15 mouse cellular contexts compared by ENCODE assay signal in the genomic region with DNA sequence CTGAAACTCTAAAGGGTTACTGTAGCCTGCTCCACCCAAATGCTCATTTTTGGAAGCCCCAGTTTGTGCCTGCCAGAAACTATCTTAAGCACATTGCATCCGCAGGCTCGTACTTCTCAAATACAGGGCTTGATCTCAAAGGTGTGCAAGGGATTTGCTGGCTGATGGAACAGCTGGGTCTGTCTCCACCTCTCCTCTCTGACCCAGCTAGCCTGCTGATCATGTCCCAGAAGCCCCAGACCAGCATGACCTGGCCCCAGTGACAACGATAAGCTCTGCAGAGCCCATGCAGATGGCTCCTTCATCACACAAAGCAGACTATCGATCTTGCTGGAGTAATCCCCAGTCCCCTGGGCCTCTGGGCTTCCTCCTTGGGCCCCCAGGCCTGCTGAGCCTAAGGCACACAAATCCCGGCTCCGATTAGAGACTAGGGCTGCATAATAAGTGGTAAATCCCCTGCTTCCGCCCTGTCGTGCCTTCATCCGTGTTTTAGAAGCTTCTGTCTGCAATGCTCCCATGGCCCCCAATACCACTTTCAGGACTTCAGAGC.
DNase-seq lines count a peak whose midpoint lies in the region; ATAC-seq lines count a peak whose summit lies in the region.
"Had no signal": no experiment of that assay in that cellular context is flagged by ENCODE, and none has a peak within 500 bp of the region (broad histone marks: within the 10 kb centered on the region; RNA-seq: fewer than 3 reads in every experiment).

No protein-coding gene starts in this region.

- no peak overlapping the region for H3K4me3 ChIP-seq in neural tube, embryonic 11.5 days (ENCODE audit: low read depth, low read length)
- H3K4me3 ChIP-seq in forebrain, embryonic 15.5 days, result no peak overlapping the region
- no peak overlapping the region for H3K4me3 ChIP-seq in midbrain, embryonic 12.5 days
- H3K4me3 ChIP-seq: erythroblast, embryonic 14.5 days; hindbrain, embryonic 15.5 days; lung, embryonic 15.5 days; megakaryocyte, embryonic 14.5 days; neural tube, embryonic 12.5 days had no signal

- H3K36me3 ChIP-seq in neural tube, embryonic 11.5 days (ENCODE audit: control insufficient read depth, insufficient read depth, low read length), result no peaks in the 10 kb centered on the region
- no peaks in the 10 kb centered on the region for H3K36me3 ChIP-seq in forebrain, embryonic 15.5 days
- no peaks in the 10 kb centered on the region for H3K36me3 ChIP-seq in midbrain, embryonic 12.5 days
- H3K36me3 ChIP-seq: hindbrain, embryonic 15.5 days; lung, embryonic 15.5 days; neural tube, embryonic 12.5 days had no signal

- no peaks in the 10 kb centered on the region for H3K9me3 ChIP-seq in neural tube, embryonic 11.5 days (ENCODE audit: control insufficient read depth, low read length)
- H3K9me3 ChIP-seq in forebrain, embryonic 15.5 days, result no peaks in the 10 kb centered on the region
- H3K9me3 ChIP-seq in midbrain, embryonic 12.5 days, result no peaks in the 10 kb centered on the region
- H3K9me3 ChIP-seq: G1E; hindbrain, embryonic 15.5 days; lung, embryonic 15.5 days; megakaryocyte, embryonic 14.5 days; neural tube, embryonic 12.5 days had no signal

- ATAC-seq in neural tube, embryonic 11.5 days (ENCODE audit: insufficient read depth, low FRiP score, low TSS enrichment), result no peak
- ATAC-seq in forebrain, embryonic 15.5 days (replicated peaks), result no peak
- peak; percentile 64 for ATAC-seq in midbrain, embryonic 12.5 days (ENCODE audit: low FRiP score, low read depth)

- no peak overlapping the region for H3K4me2 ChIP-seq in neural tube, embryonic 11.5 days (ENCODE audit: low read depth)
- no peak overlapping the region for H3K4me2 ChIP-seq in forebrain, embryonic 15.5 days (replicated peaks)
- peak overlapping the region; percentile 21 for H3K4me2 ChIP-seq in midbrain, embryonic 12.5 days (replicated peaks)
- H3K4me2 ChIP-seq: hindbrain, embryonic 15.5 days; lung, embryonic 15.5 days; neural tube, embryonic 12.5 days had no signal

- peak; percentile 49 for DNase-seq in neural tube, embryonic 11.5 days (ENCODE audit: low spot score)
- no peak for DNase-seq in neural tube, embryonic 10.5 days (ENCODE audit: extremely low spot score, low spot score)
- peak; percentile 75 for DNase-seq in retina, postnatal 7 days (ENCODE audit: low read depth, low spot score)
- no peak for DNase-seq in spleen, postnatal 14 days (ENCODE audit: low spot score in 2 of 2)
- no peak for DNase-seq in cerebellum, adult 8-10 months
- no peak for DNase-seq in spleen, adult 18-20 months
- DNase-seq: right cerebral cortex, postnatal 4 days had no signal

- WGBS in neural tube, embryonic 11.5 days, result 43% methylated on average over 9 of the region's 9 CpGs
- 16% methylated on average over 9 of the region's 9 CpGs for WGBS in forebrain, embryonic 15.5 days
- WGBS in midbrain, embryonic 12.5 days, result 8% methylated on average over 9 of the region's 9 CpGs

- no peak overlapping the region for H3K9ac ChIP-seq in neural tube, embryonic 11.5 days (ENCODE audit: low read length)
- H3K9ac ChIP-seq in forebrain, embryonic 15.5 days (replicated peaks), result no peak overlapping the region; the same call in 1 of the 2 replicates
- no peak overlapping the region for H3K9ac ChIP-seq in midbrain, embryonic 12.5 days (replicated peaks)
- H3K9ac ChIP-seq: hindbrain, embryonic 15.5 days; lung, embryonic 15.5 days; neural tube, embryonic 12.5 days had no signal

- H3K27ac ChIP-seq in neural tube, embryonic 11.5 days (ENCODE audit: low read depth, low read length), result peak overlapping the region; percentile 9; the same call in 1 of the 2 replicates
- peak overlapping the region; percentile 70; the same call in 1 of the 2 replicates for H3K27ac ChIP-seq in forebrain, embryonic 15.5 days (replicated peaks)
- peak overlapping the region; percentile 80 for H3K27ac ChIP-seq in midbrain, embryonic 12.5 days (replicated peaks)
- H3K27ac ChIP-seq: hindbrain, embryonic 15.5 days; lung, embryonic 15.5 days; neural tube, embryonic 12.5 days had no signal

- no peaks in the 10 kb centered on the region for H3K27me3 ChIP-seq in neural tube, embryonic 11.5 days (ENCODE audit: control insufficient read depth, insufficient read depth, low read length)
- H3K27me3 ChIP-seq in forebrain, embryonic 15.5 days, result no peaks in the 10 kb centered on the region
- H3K27me3 ChIP-seq in midbrain, embryonic 12.5 days, result peaks cover 57% of the 10 kb centered on the region
- H3K27me3 ChIP-seq: hindbrain, embryonic 15.5 days; lung, embryonic 15.5 days; neural tube, embryonic 12.5 days had no signal

- H3K4me1 ChIP-seq in neural tube, embryonic 11.5 days (ENCODE audit: control insufficient read depth, insufficient read depth, low read length), result peaks cover 34% of the 10 kb centered on the region
- peaks cover 85% of the 10 kb centered on the region for H3K4me1 ChIP-seq in forebrain, embryonic 15.5 days
- peaks cover 70% of the 10 kb centered on the region for H3K4me1 ChIP-seq in midbrain, embryonic 12.5 days
- H3K4me1 ChIP-seq: lung, embryonic 15.5 days had no signal

Comparison
In these comparisons a context has a peak if more than half of its experiments do, and no peak if none do; other contexts are left out.
1. DNase-seq: peak in neural tube, embryonic 11.5 days (single experiment) and retina, postnatal 7 days (single experiment); none in neural tube, embryonic 10.5 days (single experiment), spleen, postnatal 14 days (0 of 2), cerebellum, adult 8-10 months (single experiment) and spleen, adult 18-20 months (0 of 2).
2. H3K27ac ChIP-seq: peak in every context shown above with its lines; median percentile 80 in midbrain, embryonic 12.5 days; 70 in forebrain, embryonic 15.5 days; 9 in neural tube, embryonic 11.5 days.